Mouse (Mus musculus) embryonic fibroblast, embryonic 13.5 days (primary cell): Measurements from ENCODE around the gene 2010300C02Rik. TPM values are rescaled to one million over a fixed set of nuclear protein-coding genes. Genes with fewer than 3 reads are reported as not detected.

Experiments used
- H3K27ac ChIP-seq: 2 replicates; pipeline ENCODE4 v1.5.1; 2012; ENCODE audit warnings: low read length, control low read depth, inconsistent platforms; ENCODE audit not compliant: insufficient read depth
- H3K4me1 ChIP-seq: 2 replicates; pipeline ENCODE4 v1.6.1; 2011; ENCODE audit warnings: low read length; ENCODE audit not compliant: control insufficient read depth, insufficient read depth
- H3K4me3 ChIP-seq: 2 replicates; pipeline ENCODE4 v1.5.1; 2011; ENCODE audit warnings: mild to moderate bottlenecking, control low read depth, low read length; ENCODE audit not compliant: insufficient read depth
- CTCF ChIP-seq: IDR thresholded peaks from 2 replicates; pipeline ENCODE4 v1.5.1; 2011; ENCODE audit warnings: mild to moderate bottlenecking, control low read depth, low read length, moderate library complexity, borderline replicate concordance; ENCODE audit not compliant: insufficient read depth
- POLR2A ChIP-seq: IDR thresholded peaks from 2 replicates; pipeline ENCODE4 v1.6.1; 2011; ENCODE audit warnings: low read depth, mild to moderate bottlenecking, control low read depth, low read length, moderate library complexity
- polyA plus RNA-seq: library from polyadenylated mRNA; stranded (reverse); fragments of >200 nt; gene quantifications from 2 replicates; pipeline ENCODE4 v1.2.4, GENCODE M21; 2011; ENCODE audit warnings: low read depth; ENCODE audit not compliant: missing spikeins, insufficient read length

Gene 2010300C02Rik
- polyA plus RNA-seq, 1 experiment = 0.18 TPM

GRCm38 (mm10) chr1:37674266-37674665 is 45.6 kb downstream of the 2010300C02Rik start:
- H3K4me1 ChIP-seq = no peaks in the 10 kb centered on the region
- TF ChIP-seq CTCF = no peak
- TF ChIP-seq POLR2A = no peak
- no peak overlapping the region for H3K27ac ChIP-seq
- H3K4me3 ChIP-seq = no peak overlapping the region

- Histone ChIP-seq H3K4me3 (no peak overlapping the region), H3K27ac (no peak overlapping the region), H3K4me1 (no peaks in the 10 kb centered on the region)
- TF ChIP-seq POLR2A = no peak
- TF ChIP-seq CTCF = no peak
Measured at GRCm38 (mm10) chr1:37671316-37671715, 48.6 kb downstream of the 2010300C02Rik start.

GRCm38 (mm10) chr1:37667386-37667785 is 52.5 kb downstream of the 2010300C02Rik start:
- Histone ChIP-seq H3K4me1 (no peaks in the 10 kb centered on the region), H3K4me3 (no peak overlapping the region), H3K27ac (no peak overlapping the region)
- TF ChIP-seq POLR2A = no peak
- TF ChIP-seq CTCF = no peak

- TF ChIP-seq CTCF = no peak
- no peak for TF ChIP-seq POLR2A
- Histone ChIP-seq H3K4me3 (no peak overlapping the region), H3K27ac (no peak overlapping the region), H3K4me1 (no peaks in the 10 kb centered on the region)
Measured at GRCm38 (mm10) chr1:37666587-37666986, 53.3 kb downstream of the 2010300C02Rik start.

- Histone ChIP-seq H3K4me1 (no peaks in the 10 kb centered on the region), H3K4me3 (no peak overlapping the region), H3K27ac (no peak overlapping the region)
- no peak for TF ChIP-seq POLR2A
- no peak for TF ChIP-seq CTCF
Measured at GRCm38 (mm10) chr1:37665539-37666323, 54.2 kb downstream of the 2010300C02Rik start.

- no peak overlapping the region for H3K4me3 ChIP-seq
- no peak for TF ChIP-seq CTCF
- TF ChIP-seq POLR2A = no peak
- H3K4me1 ChIP-seq = no peaks in the 10 kb centered on the region
- no peak overlapping the region for H3K27ac ChIP-seq
Measured at GRCm38 (mm10) chr1:37664496-37664895, 55.4 kb downstream of the 2010300C02Rik start.

GRCm38 (mm10) chr1:37663606-37664005 is 56.3 kb downstream of the 2010300C02Rik start:
- TF ChIP-seq POLR2A (no peak), CTCF (no peak)
- H3K4me3 ChIP-seq = no peak overlapping the region
- H3K27ac ChIP-seq = no peak overlapping the region
- H3K4me1 ChIP-seq = no peaks in the 10 kb centered on the region

GRCm38 (mm10) chr1:37656017-37656416 is 63.9 kb downstream of the 2010300C02Rik start:
- Histone ChIP-seq H3K27ac (no peak overlapping the region), H3K4me3 (no peak overlapping the region), H3K4me1 (no peaks in the 10 kb centered on the region)
- TF ChIP-seq POLR2A = no peak
- TF ChIP-seq CTCF = no peak

GRCm38 (mm10) chr1:37653992-37654391 is 65.9 kb downstream of the 2010300C02Rik start:
- Histone ChIP-seq H3K4me1 (no peaks in the 10 kb centered on the region), H3K27ac (no peak overlapping the region), H3K4me3 (no peak overlapping the region)
- TF ChIP-seq POLR2A (no peak), CTCF (no peak)

- Histone ChIP-seq H3K27ac (no peak overlapping the region), H3K4me3 (no peak overlapping the region), H3K4me1 (no peaks in the 10 kb centered on the region)
- TF ChIP-seq CTCF = no peak
- no peak for TF ChIP-seq POLR2A
Measured at GRCm38 (mm10) chr1:37647066-37647465, 72.8 kb downstream of the 2010300C02Rik start.

GRCm38 (mm10) chr1:37644501-37644900 is 75.4 kb downstream of the 2010300C02Rik start:
- no peak for TF ChIP-seq CTCF
- TF ChIP-seq POLR2A = no peak
- Histone ChIP-seq H3K4me3 (no peak overlapping the region), H3K27ac (no peak overlapping the region), H3K4me1 (no peaks in the 10 kb centered on the region)
